Mouse (Mus musculus) kidney, adult 2 months (tissue): Measurements from ENCODE around the gene Slc9a4.

ENCODE experiments used
- CTCF ChIP-seq: fragments of 200-500 bp; conservative IDR thresholded peaks from 2 replicates; pipeline ENCODE4 v1.5.1; 2011; ENCODE audit warnings: low read depth, mild to moderate bottlenecking, control low read depth, low read length, moderate library complexity, mixed read lengths; ENCODE audit not compliant: insufficient read depth, insufficient read length
- POLR2A ChIP-seq: fragments of 200-500 bp; IDR thresholded peaks from one replicate; pipeline ENCODE4 v1.6.1; 2011; ENCODE audit warnings: low read depth, low read length, control low read depth

- TF ChIP-seq CTCF (no peak), POLR2A (no peak)
Measured at GRCm38 (mm10) chr1:40613219-40613618, 33.3 kb downstream of the Slc9a4 start.
